8 mouse cellular contexts compared by ENCODE assay signal in the genomic region with DNA sequence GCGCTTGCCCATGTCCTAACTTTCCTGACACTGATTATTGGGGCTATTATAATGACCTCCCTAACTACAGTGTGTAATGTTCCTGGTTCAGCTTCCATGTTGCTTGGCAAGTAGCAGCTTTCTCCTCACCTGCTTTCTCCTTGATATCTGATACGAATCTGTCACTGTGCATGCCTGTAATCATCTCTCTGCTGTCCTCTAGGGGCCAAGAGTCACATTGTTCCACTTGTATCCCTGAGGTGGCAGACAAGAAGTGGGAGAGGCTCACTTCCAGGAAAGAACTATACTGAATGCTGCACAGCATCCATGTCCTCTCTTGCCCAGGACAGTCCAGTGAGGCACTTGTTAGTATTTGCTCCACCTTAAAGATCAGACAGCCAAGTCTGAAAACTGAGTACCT.
DNase-seq lines count a peak whose midpoint lies in the region; ATAC-seq and TF ChIP-seq lines count a peak whose summit lies in the region.

No protein-coding gene starts in this region.

- TF ChIP-seq POLR2A in CH12.LX (IDR thresholded peaks at IDR 0.05; ENCODE audit: low read depth, low read length), result no peak
- no peak for TF ChIP-seq POLR2A in brain, embryonic 14.5 days (IDR thresholded peaks at IDR 0.05; ENCODE audit: borderline replicate concordance, extremely low read depth, insufficient read depth, insufficient read length, poor library complexity, severe bottlenecking)

- no peak for TF ChIP-seq EP300 in CH12.LX (IDR thresholded peaks at IDR 0.05; ENCODE audit: low read length)

- DNase-seq in kidney, adult 9 months, result peak; percentile 5
- peak; percentile 63 for DNase-seq in CH12.LX (ENCODE audit: extremely low read depth)
- peak; percentile 59 for DNase-seq in brain, embryonic 14.5 days (ENCODE audit: low read depth)
- peak; percentile 12 to 26 for DNase-seq in kidney, postnatal 4 days
- no peak for DNase-seq in urinary bladder, postnatal 36 days (ENCODE audit: low spot score in 2 of 2)
- no peak for DNase-seq in heart, adult 8-10 months (ENCODE audit: low spot score)

- no peak overlapping the region for H3K4me3 ChIP-seq in kidney, embryonic 14.5 days (ENCODE audit: low read length)
- H3K4me3 ChIP-seq in CH12.LX (replicated peaks in 1 of 3; ENCODE audit: low read depth in 2 of 3, low read length in 2 of 3, poor library complexity in 1 of 3), result no peak overlapping the region

- peak; percentile 87 for TF ChIP-seq CTCF in CH12.LX (conservative IDR thresholded peaks at IDR 0.05 in 1 of 2, IDR thresholded peaks at IDR 0.05 in 1 of 2; ENCODE audit: low read depth in 2 of 2, low read length in 2 of 2)
- TF ChIP-seq CTCF in brain, embryonic 14.5 days (IDR thresholded peaks at IDR 0.05; ENCODE audit: borderline replicate concordance, extremely low read depth, insufficient read depth, insufficient read length), result peak; percentile 67; the same call in 1 of the 2 replicates

- ATAC-seq in kidney, embryonic 14.5 days (ENCODE audit: low FRiP score, low TSS enrichment), result no peak
- peak; percentile 73 for ATAC-seq in neutrophil, adult 5-6 weeks (ENCODE audit: extremely low read depth, insufficient number of reproducible peaks, low FRiP score, poor library complexity, severe bottlenecking)

- 59% methylated on average over 2 of the region's 2 CpGs for WGBS in kidney, embryonic 14.5 days

- no peaks in the 10 kb centered on the region for H3K9me3 ChIP-seq in kidney, embryonic 14.5 days (ENCODE audit: control insufficient read depth, low read length)
- H3K9me3 ChIP-seq in CH12.LX (replicated peaks; ENCODE audit: low read length), result no peaks in the 10 kb centered on the region

- in situ Hi-C loops in CH12.LX (cut with MboI; ENCODE audit: low pct_ligation_motif_present, low pct_unique_long_range_greater_than_20kb, low sequenced_read_pairs), result loop anchor here (5.0 kb wide), 1 partner anchor 70 kb away; no protein-coding TSS in a partner anchor

- no peaks in the 10 kb centered on the region for H3K4me1 ChIP-seq in kidney, embryonic 14.5 days (ENCODE audit: control insufficient read depth, insufficient read depth, low read length)
- peaks cover 11 to 28% of the 10 kb centered on the region in 2 experiments for H3K4me1 ChIP-seq in CH12.LX (ENCODE audit: control insufficient read depth in 1 of 2, insufficient read depth in 2 of 2)

- H3K36me3 ChIP-seq in kidney, embryonic 14.5 days (ENCODE audit: control insufficient read depth, insufficient read depth, low read length), result no peaks in the 10 kb centered on the region
- no peaks in the 10 kb centered on the region for H3K36me3 ChIP-seq in CH12.LX (replicated peaks in 1 of 2; ENCODE audit: control insufficient read depth in 1 of 2, insufficient read depth in 1 of 2, low read length in 1 of 2)

- no peak overlapping the region for H3K27ac ChIP-seq in kidney, embryonic 14.5 days (ENCODE audit: low read depth, low read length)
- H3K27ac ChIP-seq in CH12.LX (ENCODE audit: insufficient read depth, low read depth), result no peak overlapping the region

- TF ChIP-seq RAD21 in CH12.LX (IDR thresholded peaks at IDR 0.05; ENCODE audit: low read depth, low read length), result peak; percentile 87

- dilution Hi-C loops in CH12.LX (cut with MboI; ENCODE audit: extremely low pct_ligation_motif_present, extremely low pct_unique_long_range_greater_than_20kb, low sequenced_read_pairs), result no loop called here

- no peaks in the 10 kb centered on the region for H3K79me2 ChIP-seq in CH12.LX (replicated peaks; ENCODE audit: control insufficient read depth, extremely low read depth, insufficient read depth, poor library complexity, severe bottlenecking)

- no peaks in the 10 kb centered on the region for H3K27me3 ChIP-seq in kidney, embryonic 14.5 days (ENCODE audit: control insufficient read depth, insufficient read depth, low read length)
- no peaks in the 10 kb centered on the region for H3K27me3 ChIP-seq in CH12.LX (replicated peaks)

- H3K4me2 ChIP-seq in kidney, embryonic 14.5 days (replicated peaks; ENCODE audit: low read depth, low read length), result no peak overlapping the region
- no peak overlapping the region for H3K4me2 ChIP-seq in CH12.LX (ENCODE audit: insufficient read depth, low read depth, poor library complexity, severe bottlenecking)

- H3K9ac ChIP-seq in kidney, embryonic 14.5 days (ENCODE audit: low read depth, low read length), result no peak overlapping the region
- H3K9ac ChIP-seq in CH12.LX (ENCODE audit: insufficient read depth, low read depth), result no peak overlapping the region

TF ChIP-seq in CH12.LX, 34 proteins besides CTCF, POLR2A, EP300 and RAD21:
- peak; percentile 89 for TF ChIP-seq SMC3 (IDR thresholded peaks at IDR 0.05; ENCODE audit: low read depth, low read length)
- TF ChIP-seq PAX5 (IDR thresholded peaks at IDR 0.05; ENCODE audit: low read length), result no peak
- no peak for TF ChIP-seq ETS1 (conservative IDR thresholded peaks at IDR 0.05; ENCODE audit: low read depth, low read length)
- TF ChIP-seq CHD1 (IDR thresholded peaks at IDR 0.05; ENCODE audit: low read depth, low read length), result no peak
- no peak for TF ChIP-seq JUN (IDR thresholded peaks at IDR 0.05; ENCODE audit: insufficient read depth, low read depth, low read length)
- TF ChIP-seq MAX (IDR thresholded peaks at IDR 0.05; ENCODE audit: low read length), result no peak
- TF ChIP-seq ZC3H11A (IDR thresholded peaks at IDR 0.05; ENCODE audit: low read depth, low read length), result peak; percentile 26; the same call in 1 of the 2 replicates
- no peak for TF ChIP-seq USF1 (IDR thresholded peaks at IDR 0.05; ENCODE audit: low read depth, low read length)
- no peak for TF ChIP-seq RCOR1 (conservative IDR thresholded peaks at IDR 0.05; ENCODE audit: low read depth, low read length)

Comparison
In these comparisons a context has a peak if more than half of its experiments do, and no peak if none do; other contexts are left out.
1. DNase-seq: peak in kidney, adult 9 months (single experiment), CH12.LX (single experiment), brain, embryonic 14.5 days (single experiment) and kidney, postnatal 4 days (2 of 2); none in urinary bladder, postnatal 36 days (0 of 2) and heart, adult 8-10 months (single experiment).